Mouse (Mus musculus) spleen, adult 18-20 months (tissue): ENCODE data around the gene Klf6.
A peak's percentile ranks its signal among the peaks of the same experiment; 100 is the strongest.

Experiments
- DNase-seq, 2 experiments: peaks; one replicate each; pipeline ENCODE4 v3.0.0; 2022; ENCODE audit warnings: mixed read lengths in 2 of 2

Gene Klf6

GRCm38 (mm10) chr13:5864265-5865097 is 3.2 kb downstream of the Klf6 start:
- DNase-seq: peak; percentile 14 to 34

GRCm38 (mm10) chr13:5865098-5865415 is 3.8 kb downstream of the Klf6 start:
- no peak for DNase-seq

- no peak for DNase-seq
Observed at GRCm38 (mm10) chr13:5866091-5866490, 4.8 kb downstream of the Klf6 start.

- no peak for DNase-seq
Observed at GRCm38 (mm10) chr13:5866532-5866931, 5.2 kb downstream of the Klf6 start.

- no peak for DNase-seq
Observed at GRCm38 (mm10) chr13:5868376-5868775, 7.1 kb downstream of the Klf6 start.

- no peak for DNase-seq
Observed at GRCm38 (mm10) chr13:5869433-5869832, 8.2 kb downstream of the Klf6 start.

- DNase-seq: no peak
Observed at GRCm38 (mm10) chr13:5869842-5870241, 8.6 kb downstream of the Klf6 start.

GRCm38 (mm10) chr13:5870382-5871272 is 9.3 kb downstream of the Klf6 start:
- DNase-seq: no peak

GRCm38 (mm10) chr13:5871414-5871813 is 10.1 kb downstream of the Klf6 start:
- no peak for DNase-seq

GRCm38 (mm10) chr13:5873681-5874080 is 12.4 kb downstream of the Klf6 start:
- DNase-seq: no peak

GRCm38 (mm10) chr13:5875478-5875877 is 14.2 kb downstream of the Klf6 start:
- DNase-seq: no peak

GRCm38 (mm10) chr13:5878748-5879147 is 17.5 kb downstream of the Klf6 start:
- no peak for DNase-seq

GRCm38 (mm10) chr13:5886810-5887209 is 25.5 kb downstream of the Klf6 start:
- no peak for DNase-seq

GRCm38 (mm10) chr13:5888164-5888563 is 26.9 kb downstream of the Klf6 start:
- peak; percentile 16 to 37 for DNase-seq

- DNase-seq: no peak
Observed at GRCm38 (mm10) chr13:5888731-5889130, 27.4 kb downstream of the Klf6 start.

- DNase-seq: no peak
Observed at GRCm38 (mm10) chr13:5890035-5890434, 28.8 kb downstream of the Klf6 start.

- no peak for DNase-seq
Observed at GRCm38 (mm10) chr13:5892684-5893447, 31.6 kb downstream of the Klf6 start.

- DNase-seq: no peak
Observed at GRCm38 (mm10) chr13:5894910-5895309, 33.6 kb downstream of the Klf6 start.

- no peak for DNase-seq
Observed at GRCm38 (mm10) chr13:5895851-5896250, 34.6 kb downstream of the Klf6 start.

- no peak for DNase-seq
Observed at GRCm38 (mm10) chr13:5897176-5897959, 36.1 kb downstream of the Klf6 start.

- no peak for DNase-seq
Observed at GRCm38 (mm10) chr13:5899021-5899420, 37.7 kb downstream of the Klf6 start.

- DNase-seq: no peak
Observed at GRCm38 (mm10) chr13:5899641-5900040, 38.4 kb downstream of the Klf6 start.
